Mouse (Mus musculus): ENCODE measurements around the gene Eif3i. TPM values are rescaled to one million over a fixed set of nuclear protein-coding genes. Genes with fewer than 3 reads are reported as not detected.
"Not testable (repeated sequence)": the region's sequence is repeated elsewhere in the genome, so short reads cannot be mapped to it uniquely, and the experiment has no call there.

The Eif3i gene
- total RNA-seq, 2 experiments from 2014 or later = 116 to 135 TPM

GRCm38 (mm10) chr4:129549306-129549705 lies 51.1 kb downstream of the Eif3i start:
- intact Hi-C loops (cut with DNase I) = no loop called here
- no peak for DNase-seq

GRCm38 (mm10) chr4:129547631-129548030 lies 52.8 kb downstream of the Eif3i start:
- intact Hi-C loops (cut with DNase I); DNase-seq: not testable (repeated sequence)

- no peak for DNase-seq
- intact Hi-C loops (cut with DNase I) = loop anchor here (5.0 kb wide), 1 partner anchor 58 kb away; the partner anchor contains the start of genes Eif3i and Tmem234
Measured at GRCm38 (mm10) chr4:129544106-129544505, 56.3 kb downstream of the Eif3i start.

- intact Hi-C loops (cut with DNase I) = loop anchor here (5.0 kb wide), 1 partner anchor 60 kb away; the partner anchor contains the start of genes Eif3i and Tmem234
- DNase-seq = peak; percentile 94 to 97
Measured at GRCm38 (mm10) chr4:129542592-129543141, 57.8 kb downstream of the Eif3i start, which contains the start of gene Hdac1. Gene Hdac1, minus strand, starts transcription at chr4:129542713.

Small RNA genes lying within 50 kb of the gene (microRNA-seq; reads per million reads assigned to microRNA genes)
- gene Mir8119 = 0 reads per million in 2 experiments

Other genes starting within 250 kb of the Eif3i start
- 1 to 10 TPM in 1 of 2 experiments, under 1 TPM in 1; 0.76 to 1.1 TPM for gene Zbtb8a, start 222.5 kb downstream of the Eif3i start, total RNA-seq (2021)
- gene Zbtb8b, start 159.8 kb downstream of the Eif3i start, total RNA-seq (2021) = not detected
- gene Bsdc1, start 139.1 kb downstream of the Eif3i start, total RNA-seq (2021) = 10 to 100 TPM; 28.7 to 35.8 TPM
- gene Tssk3, start 109.6 kb downstream of the Eif3i start, total RNA-seq (2021) = not detected
- gene Fam229a, start 109.5 kb downstream of the Eif3i start, total RNA-seq (2021) = not detected
- gene Marcksl1, start 87.1 kb downstream of the Eif3i start, total RNA-seq (2021) = 1 to 10 TPM; 1.0 to 1.9 TPM
- gene Hdac1, start 57.9 kb downstream of the Eif3i start, total RNA-seq (2021) = 1 to 10 TPM; 9.0 to 9.9 TPM
- 1 to 10 TPM in 1 of 2 experiments, not detected in 1; 6.2 TPM for gene Lck, start 27.0 kb downstream of the Eif3i start, total RNA-seq (2021)
- gene Fam167b, start 22.1 kb downstream of the Eif3i start, total RNA-seq (2021) = not detected
- 10 to 100 TPM; 29.3 to 30.0 TPM for gene Tmem234, start within 50 bp of the Eif3i start, total RNA-seq (2021)
- gene Dcdc2b, start 13.6 kb upstream of the Eif3i start, total RNA-seq (2021) = under 1 TPM; 0.51 to 0.62 TPM
- 1 to 10 TPM; 6.5 to 9.8 TPM for gene Iqcc, start 18.5 kb upstream of the Eif3i start, total RNA-seq (2021)
- 10 to 100 TPM; 41.0 to 44.5 TPM for gene Ccdc28b, start 23.3 kb upstream of the Eif3i start, total RNA-seq (2021)
- 10 to 100 TPM; 15.2 to 17.2 TPM for gene Txlna, start 40.4 kb upstream of the Eif3i start, total RNA-seq (2021)
- 10 to 100 TPM; 64.5 to 67.4 TPM for gene Kpna6, start 72.1 kb upstream of the Eif3i start, total RNA-seq (2021)
- 1 to 10 TPM; 2.5 to 3.3 TPM for gene Tmem39b, start 96.2 kb upstream of the Eif3i start, total RNA-seq (2021)
- 10 to 100 TPM; 20.2 to 26.5 TPM for gene Khdrbs1, start 141.7 kb upstream of the Eif3i start, total RNA-seq (2021)
- 100 to 1,000 TPM; 615 to 657 TPM for gene Ptp4a2, start 210.6 kb upstream of the Eif3i start, total RNA-seq (2021)